Mouse (Mus musculus): Measurements from ENCODE around the gene Ptpn5. TPM values are rescaled to one million over a fixed set of nuclear protein-coding genes. Genes with fewer than 3 reads are reported as not detected.

Gene Ptpn5
- polyA plus RNA-seq (2017; shearing (Covaris generic)): 16.9 TPM

GRCm38 (mm10) chr7:47133331-47133730 is at the start of gene Ptpn5:
Gene Ptpn5 (minus strand): TSS chr7:47133684.

GRCm38 (mm10) chr7:47050366-47050765 is 83.1 kb downstream of the Ptpn5 start, which contains the start of gene Tmem86a:
Gene Tmem86a (plus strand): TSS chr7:47050601.

Other genes with a start within 250 kb of the Ptpn5 start
- 133 TPM for gene Tsg101, start 213.7 kb downstream of the Ptpn5 start, polyA plus RNA-seq (2017; shearing (Covaris generic))
- gene Uevld, start 175.2 kb downstream of the Ptpn5 start, polyA plus RNA-seq (2017; shearing (Covaris generic)): 9.3 TPM
- gene Gm9999, start 150.1 kb downstream of the Ptpn5 start, polyA plus RNA-seq (2017; shearing (Covaris generic)): not detected
- gene Spty2d1, start 125.3 kb downstream of the Ptpn5 start, polyA plus RNA-seq (2017; shearing (Covaris generic)): 52.0 TPM
- gene Tmem86a, start 83.1 kb downstream of the Ptpn5 start, polyA plus RNA-seq (2017; shearing (Covaris generic)): 5.8 TPM
- gene Mrgpra6, start 71.2 kb upstream of the Ptpn5 start, polyA plus RNA-seq (2017; shearing (Covaris generic)): not detected
- gene Mrgpra9, start 119.2 kb upstream of the Ptpn5 start, polyA plus RNA-seq (2017; shearing (Covaris generic)): not detected
- gene Mrgpra1, start 220.6 kb upstream of the Ptpn5 start, polyA plus RNA-seq (2017; shearing (Covaris generic)): not detected

Data from activated CD4-positive, CD25-positive, alpha-beta regulatory T cell, adult 9 weeks (primary cell).